Mouse (Mus musculus) E14TG2a.4 (cell line): ENCODE data around the gene Krt28.

Experiments
- CTCF ChIP-seq: conservative IDR thresholded peaks from 2 replicates; pipeline ENCODE4 v1.5.1; 2014; ENCODE audit warnings: low read length
- POU5F1 ChIP-seq: IDR thresholded peaks from 2 replicates; pipeline ENCODE4 v1.6.1; 2014; ENCODE audit warnings: low read length, borderline replicate concordance

GRCm38 (mm10) chr11:99379568-99379967 lies 4.9 kb upstream of the Krt28 start:
- TF ChIP-seq CTCF (peak; percentile 97), POU5F1 (no peak)
